Mouse (Mus musculus) cerebellum, adult 2 months (tissue): ENCODE results near the gene Nckap5. TPM values are rescaled to one million over a fixed set of nuclear protein-coding genes. Genes with fewer than 3 reads are reported as not detected.

ENCODE experiments used
- DNase-seq, 2 experiments: peaks; one replicate each; pipeline ENCODE4 v3.0.0; 2021
- H3K27ac ChIP-seq: fragments of 200-500 bp; 2 replicates; pipeline ENCODE4 v1.5.1; 2012; ENCODE audit warnings: low read length, control low read depth, inconsistent platforms; ENCODE audit not compliant: insufficient read depth
- H3K27me3 ChIP-seq: fragments of 200-500 bp; 2 replicates; pipeline ENCODE4 v1.6.1; 2012; ENCODE audit warnings: inconsistent platforms, mild to moderate bottlenecking, low read length, moderate library complexity; ENCODE audit not compliant: control insufficient read depth, insufficient read depth
- H3K4me1 ChIP-seq: fragments of 200-500 bp; 2 replicates; pipeline ENCODE4 v1.6.1; 2011; ENCODE audit warnings: low read length; ENCODE audit not compliant: control insufficient read depth, insufficient read depth
- H3K4me3 ChIP-seq: fragments of 200-500 bp; replicated peaks from 2 replicates; pipeline ENCODE3; 2011; ENCODE audit warnings: mild to moderate bottlenecking, low read depth, low read length, control low read depth; ENCODE audit not compliant: insufficient read depth
- CTCF ChIP-seq: fragments of 200-500 bp; IDR thresholded peaks from 2 replicates; pipeline ENCODE4 v1.5.1; 2011; ENCODE audit warnings: low read depth, mild to moderate bottlenecking, control low read depth, low read length, moderate library complexity, borderline replicate concordance; ENCODE audit not compliant: insufficient read depth
- POLR2A ChIP-seq: fragments of 200-500 bp; IDR thresholded peaks from 2 replicates; pipeline ENCODE4 v1.6.1; 2011; ENCODE audit warnings: low read length, control low read depth, borderline replicate concordance; ENCODE audit not compliant: insufficient read depth
- WGBS: fragments of 180-500 bp; shearing (Covaris S2); methylation state at CpG from one replicate; pipeline ENCODE4 v1.1.7; 2018; 5-methylcytosine and 5-hydroxymethylcytosine counted together
- polyA plus RNA-seq: library from polyadenylated mRNA; depleted of rRNA; stranded (reverse); fragments of >200 nt; gene quantifications from 2 replicates; pipeline ENCODE4 v1.2.3, GENCODE M21; 2012

The Nckap5 gene
- polyA plus RNA-seq, 1 experiment, result 2.1 TPM

- Histone ChIP-seq H3K27me3 (no peaks in the 10 kb centered on the region; the same call in 1 of the 2 replicates), H3K4me3 (no peak overlapping the region), H3K4me1 (no peaks in the 10 kb centered on the region), H3K27ac (no peak overlapping the region)
- TF ChIP-seq POLR2A (no peak), CTCF (no peak)
- WGBS, result 44% methylated on average over 1 of the region's 1 CpGs
- no peak for DNase-seq
Measured at GRCm38 (mm10) chr1:126721917-126722316, 108.7 kb downstream of the Nckap5 start.

DNA sequence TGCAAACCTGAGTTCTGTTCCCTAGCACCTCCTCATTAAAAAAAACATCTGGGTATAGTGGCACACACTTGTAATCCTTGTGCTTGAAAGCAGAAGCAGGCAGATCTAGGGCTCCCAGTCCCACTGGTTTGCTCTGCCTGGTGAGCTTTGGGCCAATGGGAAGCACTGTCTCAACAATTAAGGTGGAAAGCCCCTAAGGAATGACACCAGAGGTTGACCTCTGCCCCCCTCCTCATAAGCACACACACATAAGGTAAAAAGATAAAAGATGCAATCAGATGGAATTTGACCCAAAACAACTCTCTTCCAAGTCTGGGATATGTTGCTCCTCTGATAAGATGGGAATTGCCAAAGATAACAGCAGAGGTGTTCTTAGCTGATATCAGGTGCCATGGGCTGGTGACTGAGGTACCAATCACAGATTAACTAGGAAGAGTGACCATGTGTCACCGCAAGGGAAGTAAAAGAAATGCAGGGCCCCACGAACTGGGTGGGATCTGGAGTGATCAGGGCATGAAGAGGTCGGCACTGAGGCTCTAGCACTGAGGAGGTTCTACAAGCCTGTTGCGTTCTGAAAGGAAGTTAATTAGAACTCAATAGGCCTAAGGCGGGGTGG, 110.8 kb downstream of the Nckap5 start:
- TF ChIP-seq POLR2A, result no peak
- TF ChIP-seq CTCF, result no peak
- 80% methylated on average over 5 of the region's 5 CpGs for WGBS
- DNase-seq, result no peak
- Histone ChIP-seq H3K27me3 (no peaks in the 10 kb centered on the region; the same call in 1 of the 2 replicates), H3K27ac (no peak overlapping the region), H3K4me1 (no peaks in the 10 kb centered on the region), H3K4me3 (no peak overlapping the region)

GRCm38 (mm10) chr1:126706611-126707010, 124.0 kb downstream of the Nckap5 start:
- Histone ChIP-seq H3K27me3 (no peaks in the 10 kb centered on the region; the same call in 1 of the 2 replicates), H3K4me1 (no peaks in the 10 kb centered on the region), H3K27ac (no peak overlapping the region), H3K4me3 (no peak overlapping the region)
- 95% methylated on average over 16 of the region's 16 CpGs for WGBS
- DNase-seq, result no peak
- TF ChIP-seq POLR2A (no peak), CTCF (no peak)

DNA sequence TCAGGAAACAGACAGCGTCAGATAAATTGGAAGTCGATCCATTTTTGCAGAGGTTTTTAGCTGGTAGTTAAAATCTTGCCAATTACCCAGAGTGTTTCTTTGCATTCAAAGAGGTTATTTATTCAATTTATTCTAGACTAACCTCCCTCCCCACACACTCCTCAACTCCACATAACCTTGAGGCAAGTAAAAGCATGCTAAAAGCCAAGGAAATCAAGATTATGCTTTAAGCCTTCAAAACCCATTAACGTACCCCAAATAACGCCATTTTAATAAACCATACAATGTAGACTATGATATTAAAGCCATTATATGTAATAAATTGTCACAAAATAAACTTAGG, 129.7 kb downstream of the Nckap5 start:
- Histone ChIP-seq H3K4me1 (no peaks in the 10 kb centered on the region), H3K27ac (no peak overlapping the region), H3K4me3 (no peak overlapping the region), H3K27me3 (no peaks in the 10 kb centered on the region; the same call in 1 of the 2 replicates)
- DNase-seq, result no peak
- WGBS, result 84% methylated on average over 4 of the region's 4 CpGs
- no peak for TF ChIP-seq CTCF
- no peak for TF ChIP-seq POLR2A

GRCm38 (mm10) chr1:126700063-126700977, 130.3 kb downstream of the Nckap5 start:
- WGBS, result 41% methylated on average over 8 of the region's 8 CpGs
- no peak overlapping the region for H3K4me3 ChIP-seq
- no peaks in the 10 kb centered on the region; the same call in 1 of the 2 replicates for H3K27me3 ChIP-seq
- H3K4me1 ChIP-seq, result no peaks in the 10 kb centered on the region
- no peak for DNase-seq
- TF ChIP-seq CTCF (no peak), POLR2A (no peak)
- no peak overlapping the region for H3K27ac ChIP-seq

DNA sequence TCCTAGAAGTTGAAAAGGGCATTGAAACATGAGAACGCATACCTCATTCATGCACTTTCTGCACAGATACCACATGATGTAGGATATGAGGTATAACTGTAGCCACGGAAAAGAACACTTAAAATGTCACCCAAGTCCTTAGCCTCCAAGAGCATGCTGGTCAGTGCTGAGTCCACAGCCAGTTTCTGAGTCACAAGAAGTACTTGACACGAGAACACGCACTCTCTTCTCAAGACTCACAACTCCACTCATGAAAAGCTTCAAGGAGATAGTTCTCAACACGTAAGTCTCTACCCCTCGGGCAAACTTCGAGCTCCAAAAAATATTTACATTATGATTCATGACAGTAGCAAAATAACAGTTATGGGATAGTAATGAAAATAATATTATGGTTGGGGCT, 137.0 kb downstream of the Nckap5 start:
- TF ChIP-seq CTCF (no peak), POLR2A (no peak)
- WGBS, result 92% methylated on average over 7 of the region's 7 CpGs
- Histone ChIP-seq H3K4me3 (no peak overlapping the region), H3K4me1 (no peaks in the 10 kb centered on the region), H3K27me3 (no peaks in the 10 kb centered on the region; the same call in 1 of the 2 replicates), H3K27ac (no peak overlapping the region)
- no peak for DNase-seq

GRCm38 (mm10) chr1:126688593-126688992, 142.0 kb downstream of the Nckap5 start:
- H3K27ac ChIP-seq, result no peak overlapping the region
- peaks cover 1% of the 10 kb centered on the region; the same call in 1 of the 2 replicates for H3K27me3 ChIP-seq
- 25% methylated on average over 5 of the region's 5 CpGs for WGBS
- TF ChIP-seq POLR2A (no peak), CTCF (no peak)
- peaks cover 13% of the 10 kb centered on the region for H3K4me1 ChIP-seq
- no peak for DNase-seq
- H3K4me3 ChIP-seq, result no peak overlapping the region
